Mouse (Mus musculus) lung, embryonic 16.5 days (tissue): ENCODE measurements at regions not wholly inside any gene's neighbourhood (a gene's known extent, or its start where the extent isn't known, plus 50 kb on each side); places are given as distances from the start of the nearest gene placed in this dataset.

Experiments used
- ATAC-seq: fragments of 200-750 bp; cut with Nextera tagmentation; 2 replicates; pipeline ENCODE4 v1.8.0; 2017; ENCODE audit warnings: low read depth, mild to moderate bottlenecking, moderate library complexity
- H3K27ac ChIP-seq: fragments of 300-500 bp; sonication (generic); 2 replicates; pipeline ENCODE4 v1.5.1; 2014; ENCODE audit warnings: mild to moderate bottlenecking, control low read depth, low read length
- H3K27me3 ChIP-seq: fragments of 300-500 bp; sonication (generic); 2 replicates; pipeline ENCODE4 v1.6.1; 2014; ENCODE audit warnings: low read depth, low read length, mixed read lengths; ENCODE audit not compliant: control insufficient read depth, insufficient read depth
- H3K36me3 ChIP-seq: fragments of 300-500 bp; sonication (generic); 2 replicates; pipeline ENCODE4 v1.6.1; 2014; ENCODE audit warnings: low read length; ENCODE audit not compliant: control insufficient read depth, insufficient read depth
- H3K4me1 ChIP-seq: fragments of 300-500 bp; sonication (generic); replicated peaks from 2 replicates; pipeline ENCODE4 v1.6.1; 2014; ENCODE audit warnings: low read length, mixed read lengths; ENCODE audit not compliant: control insufficient read depth, insufficient read depth
- H3K4me2 ChIP-seq: fragments of 300-500 bp; sonication (generic); 2 replicates; pipeline ENCODE4 v1.6.1; 2014; ENCODE audit warnings: low read depth, low read length, control low read depth
- H3K4me3 ChIP-seq: fragments of 300-500 bp; sonication (generic); 2 replicates; pipeline ENCODE4 v1.5.1; 2014; ENCODE audit warnings: mild to moderate bottlenecking, low read length, control low read depth
- H3K9ac ChIP-seq: fragments of 300-500 bp; sonication (generic); 2 replicates; pipeline ENCODE4 v1.6.1; 2014; ENCODE audit warnings: low read length, control low read depth
- H3K9me3 ChIP-seq: fragments of 300-500 bp; sonication (generic); 2 replicates; pipeline ENCODE4 v1.6.1; 2016; ENCODE audit warnings: low read length; ENCODE audit not compliant: control insufficient read depth
- WGBS: fragments of 180-500 bp; shearing (Covaris S2); extraction: QIAGEN DNeasy Blood & Tissue Kit; methylation state at CpG from one replicate; pipeline ENCODE4 v1.1.7; 2014; 5-methylcytosine and 5-hydroxymethylcytosine counted together

DNA sequence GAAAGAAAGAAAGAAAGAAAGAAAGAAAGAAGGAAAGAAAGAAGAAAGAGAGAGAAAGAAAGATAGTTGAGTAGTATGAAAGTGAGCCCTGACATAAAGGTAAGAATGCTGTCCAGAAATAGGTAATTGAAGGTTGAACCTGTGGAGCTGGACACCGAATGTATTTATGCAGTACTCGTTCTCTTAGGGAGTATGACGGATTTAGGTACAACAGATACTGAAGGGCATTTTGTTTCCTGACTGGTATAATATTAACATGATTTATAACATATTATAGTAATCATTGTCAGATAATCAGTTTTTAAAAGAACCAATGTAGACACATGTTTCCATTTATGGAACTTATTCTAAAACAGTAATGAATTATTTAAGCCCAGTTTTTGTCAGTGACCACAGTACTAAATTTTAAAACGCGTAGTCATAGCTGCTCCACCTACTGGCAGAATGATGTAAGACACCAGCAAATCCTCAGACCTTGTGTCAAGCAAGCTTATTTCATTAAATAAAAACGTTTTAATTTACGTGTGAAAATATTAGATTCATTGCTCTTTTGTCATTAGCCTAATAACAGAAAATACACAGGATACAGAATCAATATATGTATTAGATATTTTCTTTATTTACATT, 191.0 kb downstream of the Vgll3 start:
- no peaks in the 10 kb centered on the region for H3K36me3 ChIP-seq
- H3K27me3 ChIP-seq = no peaks in the 10 kb centered on the region
- H3K9me3 ChIP-seq = no peaks in the 10 kb centered on the region
- WGBS = 40% methylated on average over 7 of the region's 7 CpGs
- H3K9ac ChIP-seq = no peak overlapping the region
- no peak overlapping the region for H3K27ac ChIP-seq
- ATAC-seq = no peak
- H3K4me2 ChIP-seq = no peak overlapping the region
- H3K4me1 ChIP-seq = no peaks in the 10 kb centered on the region
- H3K4me3 ChIP-seq = no peak overlapping the region

DNA sequence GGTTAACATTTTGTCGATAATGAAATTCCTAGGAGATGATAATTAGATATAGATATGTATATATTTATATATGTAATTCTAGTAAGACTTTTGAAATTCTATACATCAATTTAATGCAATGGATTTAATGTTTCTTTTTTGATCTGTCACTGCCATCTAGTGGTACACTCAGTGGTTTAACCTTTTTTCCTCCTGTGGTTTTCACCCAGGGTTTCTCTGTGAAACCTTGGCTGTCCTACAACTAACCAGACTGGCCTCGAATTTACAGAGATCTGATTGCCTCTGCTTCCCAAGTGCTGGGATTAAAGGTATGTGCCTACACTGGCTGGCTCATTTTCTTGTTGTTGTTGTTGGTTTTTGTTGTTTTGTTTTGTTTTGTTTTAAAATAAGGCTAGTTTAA, 198.6 kb downstream of the Vgll3 start:
- WGBS = 12% methylated on average over 2 of the region's 2 CpGs
- no peak overlapping the region for H3K9ac ChIP-seq
- no peak overlapping the region for H3K4me3 ChIP-seq
- H3K27me3 ChIP-seq = no peaks in the 10 kb centered on the region
- H3K27ac ChIP-seq = no peak overlapping the region
- no peak overlapping the region for H3K4me2 ChIP-seq
- H3K9me3 ChIP-seq = no peaks in the 10 kb centered on the region
- no peaks in the 10 kb centered on the region for H3K4me1 ChIP-seq
- ATAC-seq = peak; percentile 17; the same call in 1 of the 2 replicates
- H3K36me3 ChIP-seq = no peaks in the 10 kb centered on the region

DNA sequence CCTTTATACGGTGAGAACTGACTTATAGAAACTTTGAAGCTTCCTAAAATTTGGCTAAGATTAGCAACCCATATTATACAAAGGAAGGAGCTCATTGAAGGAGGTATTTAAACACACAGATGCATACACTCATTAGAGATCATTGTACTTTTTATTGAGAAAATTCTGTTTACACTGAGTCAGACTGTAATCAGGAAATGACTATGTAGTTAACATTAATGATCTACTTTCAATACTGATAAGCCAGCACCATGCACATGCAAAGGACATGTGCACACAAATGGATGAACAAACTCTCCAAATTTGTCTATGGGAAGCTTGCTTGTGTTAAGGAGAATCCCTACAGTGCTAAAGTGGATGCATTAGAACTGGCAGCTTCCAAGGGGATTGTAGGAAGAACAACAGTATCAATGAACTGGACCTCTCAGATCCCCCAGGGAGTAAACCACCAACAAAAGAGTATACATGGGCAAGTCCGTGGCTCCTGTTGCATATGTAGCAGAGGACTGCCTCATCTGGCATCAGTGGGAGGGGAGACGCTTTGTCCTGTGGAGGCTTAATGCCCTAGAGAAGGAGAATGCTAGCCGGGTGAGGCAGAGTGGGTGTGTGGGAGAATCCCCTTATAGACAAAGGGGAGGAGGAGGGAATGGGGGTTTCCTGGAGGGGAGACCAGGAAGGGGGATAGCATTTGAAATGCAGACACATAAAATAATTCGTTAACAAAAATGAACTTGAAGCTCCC, 200.0 kb downstream of the Vgll3 start:
- Histone ChIP-seq H3K4me3 (no peak overlapping the region), H3K9me3 (no peaks in the 10 kb centered on the region), H3K9ac (no peak overlapping the region), H3K27me3 (no peaks in the 10 kb centered on the region), H3K27ac (no peak overlapping the region), H3K4me1 (no peaks in the 10 kb centered on the region), H3K4me2 (no peak overlapping the region), H3K36me3 (no peaks in the 10 kb centered on the region)
- no peak for ATAC-seq
- WGBS = 60% methylated on average over 5 of the region's 5 CpGs

DNA sequence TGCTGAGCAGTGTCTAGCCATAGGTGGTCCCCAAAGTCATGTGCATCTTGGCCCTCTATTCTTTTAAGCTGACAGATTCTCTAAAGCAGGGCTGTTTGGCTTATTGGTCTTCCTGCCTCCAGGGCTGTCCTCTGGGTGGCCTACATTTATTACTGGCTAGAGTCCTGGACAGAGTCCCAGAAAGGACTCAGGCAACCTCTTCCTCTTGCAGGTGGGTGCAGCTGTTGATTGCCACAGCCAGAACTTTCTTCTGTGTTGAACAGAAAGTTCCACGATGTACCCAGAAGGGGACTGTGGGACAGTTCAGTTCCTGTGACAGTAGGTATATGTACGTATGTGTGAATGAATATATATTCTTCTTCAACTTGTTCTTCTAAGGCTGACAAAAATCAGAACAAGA, 202.0 kb downstream of the Vgll3 start:
- Histone ChIP-seq H3K4me3 (no peak overlapping the region), H3K27me3 (no peaks in the 10 kb centered on the region), H3K36me3 (no peaks in the 10 kb centered on the region), H3K9ac (no peak overlapping the region), H3K9me3 (no peaks in the 10 kb centered on the region), H3K4me2 (no peak overlapping the region), H3K27ac (no peak overlapping the region), H3K4me1 (no peaks in the 10 kb centered on the region)
- ATAC-seq = no peak
- 71% methylated on average over 2 of the region's 2 CpGs for WGBS

DNA sequence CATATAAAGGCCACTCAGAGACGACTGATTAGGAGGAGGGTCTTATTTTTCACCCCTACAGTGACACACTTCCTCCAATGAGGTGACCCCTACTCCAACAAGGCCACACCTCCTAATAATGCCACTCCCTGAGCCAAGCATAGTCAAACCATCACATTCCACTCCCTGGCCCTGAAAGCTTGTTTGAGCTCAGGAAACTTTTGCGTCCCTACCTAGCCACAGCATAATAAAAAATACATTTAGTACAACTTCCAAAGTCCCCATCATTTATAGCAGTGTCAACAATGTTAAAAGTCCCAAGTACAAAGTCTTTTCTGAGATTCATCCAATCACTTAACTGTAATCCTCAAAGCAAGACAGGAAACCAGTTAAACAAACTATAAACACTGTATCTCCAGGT, 208.3 kb downstream of the Vgll3 start:
- ATAC-seq = no peak
- H3K4me1 ChIP-seq = no peaks in the 10 kb centered on the region
- H3K9me3 ChIP-seq = no peaks in the 10 kb centered on the region
- no peak overlapping the region for H3K27ac ChIP-seq
- no peak overlapping the region for H3K9ac ChIP-seq
- WGBS = 44% methylated on average over 2 of the region's 2 CpGs
- H3K27me3 ChIP-seq = no peaks in the 10 kb centered on the region
- H3K4me2 ChIP-seq = no peak overlapping the region
- H3K36me3 ChIP-seq = no peaks in the 10 kb centered on the region
- H3K4me3 ChIP-seq = no peak overlapping the region
